Mouse (Mus musculus) gastrocnemius, adult 8-10 months (tissue): Measurements from ENCODE around the gene Cmip. TPM values are rescaled to one million over a fixed set of nuclear protein-coding genes. Genes with fewer than 3 reads are reported as not detected.

ENCODE experiments used
- DNase-seq, 2 experiments: peaks; one replicate each; pipeline ENCODE4 v3.0.0; 2022; ENCODE audit warnings: low spot score in 2 of 2
- total RNA-seq, 4 experiments: library from RNA; stranded (reverse); gene quantifications; 2 replicates each; pipeline ENCODE4 v1.2.4; 2022

The Cmip gene
- total RNA-seq, 4 experiments from 2014 or later = 3.8 to 7.3 (median 6.2) TPM

DNA sequence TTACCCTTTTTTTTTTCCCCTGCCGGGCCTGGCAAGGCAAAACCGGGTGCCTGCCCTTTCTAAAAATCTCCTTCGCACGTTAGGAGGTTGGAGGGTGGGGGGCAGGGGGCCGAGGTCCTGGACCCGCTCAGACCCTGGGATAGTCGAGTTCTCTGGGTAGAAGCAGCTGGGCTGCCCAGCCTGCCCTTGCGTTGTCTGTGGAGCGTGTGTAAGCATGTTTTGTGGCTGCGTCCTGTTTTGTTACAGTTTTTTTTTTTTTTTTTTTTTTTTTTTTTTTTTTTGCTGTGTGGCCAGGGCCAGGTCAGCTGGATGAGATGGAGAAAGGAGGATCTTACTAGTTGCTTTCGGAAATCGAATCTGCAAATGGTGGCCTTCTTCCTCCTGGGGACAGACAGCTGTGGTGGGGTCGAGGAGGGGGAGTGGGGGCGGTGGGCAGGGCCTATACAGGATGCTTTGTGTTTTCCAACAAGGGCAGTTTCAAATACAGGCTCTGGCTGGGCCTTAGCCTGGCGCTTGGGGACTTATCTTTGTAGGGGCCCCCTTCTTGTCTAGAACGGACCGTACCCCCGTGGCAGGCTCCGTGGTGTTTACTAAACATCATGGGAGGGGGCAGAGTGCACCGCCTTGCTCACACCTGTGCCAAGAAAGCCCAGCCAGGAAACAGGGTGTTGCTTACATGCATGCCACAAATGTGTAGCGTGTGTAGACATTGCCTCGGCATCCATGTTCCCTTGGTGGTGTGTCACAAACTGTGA is 1.1 kb downstream of the Cmip start:
- DNase-seq = no peak

DNA sequence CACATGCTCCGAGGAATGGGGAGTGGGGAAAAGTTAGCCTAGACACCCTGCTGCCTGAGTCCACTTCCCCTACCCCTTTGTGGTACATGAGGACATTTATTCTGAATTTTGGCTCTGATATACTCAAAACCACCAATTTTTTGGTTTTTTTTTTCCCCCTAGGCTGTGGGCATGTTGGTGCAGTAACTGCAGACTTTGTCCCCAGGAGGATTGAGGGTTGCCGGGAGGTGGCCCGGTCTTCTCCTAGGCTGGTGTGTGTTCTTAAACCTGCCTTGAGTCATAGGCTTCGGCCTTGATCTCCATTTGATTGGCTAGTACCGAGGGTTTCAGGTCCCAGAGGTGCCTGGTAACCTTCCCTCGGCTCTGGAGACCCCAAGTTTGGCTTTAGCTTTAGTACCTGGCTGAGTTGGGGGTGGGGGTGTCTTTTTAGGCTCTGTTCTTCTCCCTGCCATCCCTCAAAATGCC is 1.7 kb downstream of the Cmip start:
- DNase-seq = no peak

DNA sequence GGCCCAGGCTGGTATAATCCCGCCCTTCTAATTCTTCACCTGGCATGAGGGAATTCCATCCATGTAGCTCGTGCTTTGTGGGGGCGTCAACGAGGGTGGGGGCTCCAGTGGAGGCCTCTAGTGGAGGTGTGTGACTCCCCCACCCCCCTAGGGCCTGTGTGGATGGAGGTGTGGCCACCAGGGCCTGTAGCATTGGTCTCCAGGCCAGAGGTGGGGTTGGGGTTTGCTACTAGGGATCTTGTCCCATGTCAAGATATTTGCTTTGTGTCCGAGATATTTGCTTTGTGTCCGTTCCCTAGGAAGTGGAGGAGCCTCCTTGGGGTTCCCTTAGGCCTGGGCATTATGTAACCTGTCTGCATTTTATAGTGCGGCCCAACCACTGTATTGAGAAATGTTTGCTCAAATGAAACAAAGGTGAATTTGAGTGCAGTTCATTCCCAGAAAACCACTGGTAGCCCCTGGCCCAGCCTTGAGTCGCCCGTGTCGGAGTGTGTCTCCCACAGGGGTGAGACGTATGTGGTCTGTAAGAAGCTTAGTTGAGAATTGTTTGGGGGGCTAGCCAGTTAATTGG is 2.7 kb downstream of the Cmip start:
- DNase-seq = no peak

DNA sequence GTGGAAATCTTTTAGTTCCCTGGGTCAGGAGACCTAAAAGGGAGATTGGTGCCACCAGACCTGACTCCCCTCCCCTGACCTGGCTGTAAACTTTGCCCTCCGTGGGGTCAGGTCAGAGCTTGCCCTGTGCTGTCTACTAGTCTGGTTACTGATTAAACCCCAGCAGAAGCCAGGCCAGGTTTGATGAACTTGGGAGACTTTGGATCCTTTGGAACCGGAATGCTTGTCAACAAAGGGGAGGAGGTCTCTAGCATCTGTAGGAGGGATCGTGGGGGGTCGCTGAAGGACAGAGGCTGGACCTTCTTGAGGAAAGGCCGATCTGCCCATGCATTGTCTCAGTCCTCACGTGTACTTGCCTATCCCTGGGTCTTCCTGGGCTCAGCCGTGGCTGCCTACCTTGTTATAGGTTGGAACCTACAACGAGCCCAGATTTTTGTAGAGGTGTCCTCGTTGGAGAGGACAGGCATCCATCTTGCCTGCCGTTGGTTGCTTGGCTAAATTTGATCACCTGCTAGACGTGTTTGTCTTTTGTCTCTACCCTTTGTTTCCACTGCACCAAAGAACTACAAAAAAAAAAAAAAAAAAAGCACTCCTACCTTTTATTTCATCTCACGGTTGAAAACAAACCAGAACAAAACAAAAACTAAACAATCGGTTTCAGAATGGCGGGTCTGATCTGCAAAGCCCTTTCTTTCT is 3.5 kb downstream of the Cmip start:
- DNase-seq = no peak

DNA sequence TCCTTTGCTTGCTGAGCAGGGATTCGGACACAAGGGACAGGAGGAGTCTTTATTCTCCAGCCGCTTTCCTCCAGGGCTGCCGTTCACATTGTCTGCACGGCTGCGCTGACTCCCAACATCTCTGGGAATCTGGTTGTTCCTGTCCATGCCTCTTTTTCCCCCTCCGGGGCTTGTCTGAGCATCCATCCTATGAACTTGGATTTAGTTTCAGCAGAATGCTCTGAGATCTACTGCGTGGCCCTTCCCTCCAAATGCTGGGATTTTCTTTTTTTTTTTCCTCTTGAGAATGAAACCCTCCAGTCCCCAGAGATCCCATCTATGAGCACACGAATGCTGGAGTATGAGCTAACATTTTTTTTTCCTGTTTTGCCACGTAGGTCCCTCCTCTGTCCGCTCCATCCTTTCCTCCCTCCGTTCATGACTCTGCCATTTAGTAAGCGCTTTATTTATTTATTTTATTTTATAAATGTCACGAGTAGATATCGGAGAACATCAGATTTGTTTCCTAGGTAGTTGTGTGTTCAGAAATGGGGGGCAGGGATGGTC is 4.1 kb downstream of the Cmip start:
- no peak for DNase-seq

DNA sequence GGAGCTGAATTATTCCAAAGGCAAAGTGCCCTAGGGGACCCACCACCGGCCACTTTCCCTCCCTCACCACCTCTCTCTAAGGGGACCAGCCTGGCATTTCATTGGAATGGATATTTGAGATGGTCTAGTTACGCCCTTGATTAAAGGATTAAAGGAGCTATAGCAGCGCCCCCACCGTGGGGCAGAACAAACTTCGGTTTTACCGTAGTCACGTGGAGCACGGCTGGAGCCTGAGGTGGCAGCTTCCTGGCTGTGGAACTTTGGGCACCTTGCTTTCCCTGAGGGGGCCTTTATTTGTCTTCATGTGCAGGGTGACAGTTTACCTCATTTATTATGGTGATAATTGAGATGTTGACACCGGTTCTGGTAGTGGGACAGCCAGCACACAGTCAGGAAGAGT is 4.8 kb downstream of the Cmip start:
- no peak for DNase-seq

DNA sequence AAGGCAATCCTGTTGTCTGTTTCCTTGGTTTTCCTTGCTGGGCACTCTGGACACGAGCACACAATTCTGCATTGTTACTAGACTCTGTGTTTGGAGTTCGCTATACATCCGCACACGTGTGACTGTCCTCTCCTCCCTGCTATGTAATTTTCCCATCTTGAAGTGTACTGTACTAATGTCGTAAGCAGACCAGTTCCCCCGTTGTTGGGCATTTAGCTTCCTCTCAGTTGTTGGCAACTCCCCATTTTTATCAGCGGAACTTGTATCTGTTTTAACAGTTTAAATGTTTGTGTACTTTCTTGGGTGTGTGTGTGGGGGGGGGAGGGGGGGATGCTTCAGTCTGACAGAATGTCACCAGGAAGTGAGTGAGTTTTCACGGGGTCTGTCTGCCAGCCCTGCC is 5.8 kb downstream of the Cmip start:
- no peak for DNase-seq

DNA sequence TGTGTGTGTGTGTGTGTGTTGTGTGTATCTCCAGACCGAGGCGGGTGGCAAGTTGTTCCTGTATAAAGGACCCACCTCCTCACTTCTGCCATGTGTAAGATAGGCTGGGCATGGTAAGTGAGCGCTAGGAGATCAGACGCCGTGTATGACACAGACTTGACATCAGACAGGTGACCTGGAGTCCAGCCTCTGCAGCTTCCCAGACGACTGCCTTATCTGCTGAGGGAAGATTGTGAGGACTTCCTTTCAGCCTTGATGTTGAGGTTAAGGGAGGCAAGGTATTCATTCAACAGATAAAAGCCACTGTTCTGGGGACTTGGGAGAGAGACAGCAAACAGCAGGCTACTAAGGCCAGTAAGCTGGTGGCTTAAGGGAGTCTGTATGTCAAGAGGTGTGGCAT is 6.6 kb downstream of the Cmip start:
- DNase-seq = no peak

DNA sequence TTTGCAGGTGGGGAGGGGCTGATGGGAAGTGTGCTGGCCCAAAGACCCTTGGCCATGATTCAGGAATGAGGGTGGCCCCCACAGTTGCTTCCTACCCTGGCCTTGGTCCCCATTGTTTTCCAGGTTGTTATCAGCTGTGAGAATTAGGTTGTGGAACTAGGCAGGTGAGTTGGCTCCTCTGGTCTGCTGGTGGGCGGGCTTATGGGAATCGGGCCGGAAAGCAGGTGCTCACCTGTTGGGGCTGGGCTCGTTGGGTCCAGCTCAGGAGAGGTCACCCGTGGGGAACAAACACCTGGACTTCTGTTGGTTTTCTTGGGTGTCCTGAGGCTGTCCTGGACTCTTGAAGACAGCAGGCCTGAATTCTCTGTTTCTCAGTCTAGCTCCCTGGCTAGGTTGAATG is 8.2 kb downstream of the Cmip start:
- no peak for DNase-seq

DNA sequence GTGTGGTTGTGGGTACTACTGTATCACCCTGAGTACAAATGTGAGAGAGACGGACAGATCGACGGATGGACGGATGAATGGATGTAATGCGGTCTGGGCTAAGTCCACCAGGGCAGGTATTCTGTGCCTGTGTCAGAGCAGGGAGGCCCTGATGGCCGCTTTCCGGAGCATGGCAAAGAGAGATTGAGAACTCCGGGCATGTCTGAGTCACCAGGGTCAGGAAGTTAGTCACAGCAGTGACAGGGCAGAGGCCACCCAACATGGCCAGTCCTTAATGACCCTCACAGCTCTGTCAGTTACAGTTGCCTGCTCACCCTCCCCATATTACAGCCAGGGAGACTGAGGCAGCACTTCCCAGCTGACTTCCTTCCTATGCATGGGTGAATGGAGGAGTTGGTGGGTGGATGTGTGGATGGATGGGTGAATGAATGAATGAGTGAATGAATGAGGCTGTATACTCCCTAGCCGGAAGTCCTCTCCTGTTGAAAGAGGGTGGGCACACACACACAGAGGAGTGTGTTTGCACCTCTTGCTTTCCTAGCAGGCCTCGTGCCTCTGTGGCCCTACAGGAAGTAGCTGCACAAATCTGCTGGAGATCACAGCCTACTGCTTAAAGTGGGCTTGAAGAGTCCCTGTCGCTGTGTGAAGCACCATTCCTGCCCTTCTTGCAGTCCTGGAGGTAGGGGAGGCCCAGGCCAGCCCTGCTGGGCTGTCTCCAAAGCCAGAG is 10.7 kb downstream of the Cmip start:
- no peak for DNase-seq

DNA sequence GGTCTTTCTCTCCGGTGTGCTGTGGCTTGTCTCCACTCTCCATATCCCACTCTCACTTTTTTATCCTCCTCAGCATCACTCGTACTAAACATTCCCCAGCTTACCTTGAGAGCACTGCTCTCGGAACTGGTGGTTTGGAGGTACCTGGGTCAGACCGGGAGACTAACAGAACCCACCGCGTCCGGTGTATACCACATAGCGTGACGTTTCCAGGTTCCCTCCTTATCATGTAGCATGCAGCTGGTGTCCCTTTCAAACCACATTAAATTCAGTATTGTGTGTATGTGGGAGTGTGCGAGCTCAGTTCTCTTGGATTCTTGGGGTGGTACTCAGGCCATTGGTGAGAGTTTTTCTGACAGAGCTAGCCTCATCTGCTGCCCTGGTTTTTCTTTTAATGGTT is 21.4 kb downstream of the Cmip start:
- DNase-seq = no peak

DNA sequence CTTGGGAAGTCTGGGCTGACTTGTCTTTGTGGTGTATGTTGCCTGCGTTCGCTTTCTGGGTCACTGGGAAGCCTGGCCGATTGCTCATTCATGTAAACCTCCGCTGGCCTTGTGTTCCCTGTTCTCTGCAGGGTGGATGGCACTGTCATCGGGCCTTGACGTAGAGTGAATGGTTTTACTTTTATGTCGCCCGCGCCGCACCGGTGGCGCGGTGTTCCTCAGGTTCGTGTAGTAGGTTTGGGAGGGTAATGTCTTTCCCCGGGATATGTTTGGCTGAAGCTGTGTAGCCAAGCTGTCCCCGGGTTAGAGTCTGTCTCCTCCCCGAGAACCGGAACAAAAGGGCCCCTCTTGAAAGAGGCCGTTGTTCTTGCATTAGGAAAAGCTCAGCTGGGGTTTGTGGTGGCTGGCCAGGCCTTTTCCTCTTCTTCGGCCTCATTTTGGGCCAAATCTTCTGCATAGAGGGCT is 21.8 kb downstream of the Cmip start:
- DNase-seq = no peak

DNA sequence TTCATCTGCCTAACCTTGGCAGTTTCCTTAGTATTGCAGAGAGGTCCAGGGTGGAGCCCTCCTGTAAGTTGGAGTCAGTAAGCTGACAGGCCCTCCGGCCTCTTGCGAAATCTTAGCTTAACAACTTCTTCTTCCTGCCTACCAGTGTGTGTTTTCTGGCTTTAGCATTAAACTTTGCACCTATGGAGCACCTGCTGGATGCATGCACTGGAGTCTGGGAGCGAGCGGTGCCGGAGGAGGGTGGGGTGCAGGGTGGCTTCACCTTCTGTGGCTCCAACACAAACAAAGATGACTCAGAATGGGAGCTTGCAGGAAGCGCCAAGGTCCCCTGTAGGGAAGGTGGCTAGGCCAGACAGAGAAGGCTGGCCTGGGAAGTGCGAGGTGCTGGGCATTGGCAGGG is 23.6 kb downstream of the Cmip start:
- DNase-seq = no peak

DNA sequence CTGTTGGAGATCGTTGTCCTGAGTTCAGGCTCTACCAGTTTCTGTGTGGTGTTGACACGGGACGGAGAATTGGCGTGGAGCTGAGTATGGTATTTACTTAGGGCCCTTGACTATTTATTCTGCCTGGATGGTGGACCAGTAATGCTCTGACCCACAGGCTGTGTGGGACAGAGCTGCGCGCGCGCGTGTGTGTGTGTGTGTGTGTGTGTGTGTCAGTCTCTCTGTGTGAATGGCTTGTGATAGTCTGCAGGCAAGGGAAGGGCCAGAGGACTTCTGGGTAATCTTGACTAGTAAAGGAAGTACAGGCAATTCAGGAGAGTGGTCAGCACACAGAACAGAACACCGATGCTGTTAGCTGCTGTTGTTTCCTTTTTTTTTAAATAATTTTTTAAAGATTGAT is 24.8 kb downstream of the Cmip start:
- no peak for DNase-seq

DNA sequence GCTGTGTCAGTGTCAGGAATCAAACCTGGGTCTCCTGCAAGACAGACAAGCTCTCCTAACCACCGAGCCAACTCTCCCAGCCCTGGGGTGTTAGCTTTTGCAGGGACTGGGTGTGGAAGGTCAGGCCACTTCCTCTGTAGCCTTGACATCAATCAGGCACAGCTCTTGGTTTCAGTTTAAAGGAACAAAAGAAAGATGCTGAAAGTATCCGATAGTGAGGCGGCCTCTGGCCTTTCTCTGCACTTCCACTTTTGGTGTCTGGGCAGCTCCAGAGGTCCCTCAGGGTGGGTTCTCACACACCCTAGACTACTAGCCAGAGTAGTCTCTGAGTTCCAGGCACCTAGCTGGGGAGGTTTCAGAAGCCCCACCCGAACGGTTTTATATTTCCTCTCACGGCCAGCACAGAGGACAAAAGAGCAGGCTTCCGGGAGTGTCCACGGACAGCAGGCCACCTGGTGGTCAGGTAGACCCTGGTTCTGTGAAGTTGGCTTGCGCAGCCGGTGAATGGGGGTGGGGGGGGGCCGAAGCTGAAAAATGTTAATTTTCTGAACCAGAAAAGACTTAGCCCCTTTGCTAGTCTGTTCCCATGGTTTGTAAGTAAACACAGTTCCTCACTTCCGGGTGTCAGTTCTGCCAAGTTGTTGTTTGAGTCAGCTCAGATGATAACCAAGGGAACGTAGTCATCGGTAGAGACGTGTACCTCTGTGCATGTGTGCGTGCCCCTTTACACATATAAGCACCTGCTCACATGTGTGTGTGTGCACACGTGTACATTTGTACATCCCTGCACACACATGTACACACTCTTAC is 25.5 kb downstream of the Cmip start:
- DNase-seq = no peak

DNA sequence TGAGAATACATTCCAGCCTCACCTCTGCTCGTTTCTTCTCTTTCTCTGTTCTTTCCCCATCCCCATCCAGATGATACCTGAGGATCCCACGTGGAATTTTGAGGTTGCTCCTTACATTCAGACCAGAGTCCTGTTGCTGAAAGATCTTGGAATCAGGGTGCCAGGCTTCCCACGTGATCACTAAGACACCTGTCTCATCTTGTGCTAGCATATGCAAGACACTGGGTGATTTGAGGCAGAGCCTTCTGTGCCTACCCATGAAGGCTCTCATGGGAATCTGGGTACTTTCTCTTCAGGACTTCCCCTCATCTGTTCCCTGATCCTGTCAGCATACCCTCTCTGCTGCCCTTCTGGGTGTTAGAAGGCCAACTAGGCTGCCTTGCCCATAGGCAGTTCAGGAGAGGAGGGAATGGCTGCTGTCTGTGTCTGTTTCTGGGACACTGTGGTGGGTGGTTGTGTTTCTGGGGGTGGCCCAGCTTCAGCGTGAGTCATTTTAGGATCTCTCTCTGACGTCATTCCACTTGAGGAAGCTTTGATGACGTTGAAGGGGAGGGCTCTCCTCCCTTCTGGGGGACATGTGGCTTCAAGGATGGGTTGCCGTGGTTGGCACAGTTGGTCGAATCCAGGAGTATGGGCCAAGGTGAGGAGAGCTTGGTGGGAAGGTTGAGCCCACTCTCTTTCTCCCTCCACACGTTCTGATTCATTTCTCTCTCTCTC is 28.1 kb downstream of the Cmip start:
- DNase-seq = no peak

DNA sequence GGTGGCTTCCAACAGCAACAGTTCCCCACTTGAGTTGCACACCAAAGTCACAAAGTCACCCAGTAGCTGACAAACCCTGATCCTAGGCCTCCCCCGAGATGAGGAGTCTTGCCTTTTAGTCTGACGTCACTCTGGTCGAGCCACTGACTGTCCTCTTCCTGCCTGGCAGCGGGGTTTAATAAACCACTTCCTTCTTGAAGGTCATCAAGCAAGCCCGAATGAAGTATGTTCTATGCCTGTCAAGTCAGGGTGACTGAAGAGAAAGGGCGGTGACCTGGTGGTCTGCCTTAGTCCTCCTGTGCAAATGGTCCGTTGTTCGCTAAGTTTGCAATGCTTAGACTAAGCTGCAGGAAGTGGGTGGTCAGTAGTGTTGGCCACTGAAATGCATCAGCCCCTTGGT is 31.1 kb downstream of the Cmip start:
- no peak for DNase-seq

DNA sequence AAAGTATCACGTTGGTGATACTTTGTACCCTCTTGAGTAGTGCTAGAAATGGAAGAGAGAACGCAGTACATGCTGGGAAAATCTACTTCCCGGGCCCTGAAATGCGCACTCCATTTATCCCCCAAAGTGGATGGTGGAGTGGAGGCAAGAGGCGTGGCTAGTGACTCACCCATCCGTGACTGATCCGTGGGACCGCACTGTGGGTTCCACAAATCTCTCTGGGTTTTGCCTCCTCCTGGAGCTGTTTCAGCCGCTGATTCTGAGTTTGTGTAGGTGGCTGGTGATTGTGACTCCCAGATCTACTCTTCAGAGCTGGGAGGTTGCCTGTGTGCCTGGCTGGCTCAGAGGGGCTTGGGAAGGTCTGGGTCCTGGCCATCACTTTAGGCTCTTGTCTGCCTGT is 32.2 kb downstream of the Cmip start:
- no peak for DNase-seq

DNA sequence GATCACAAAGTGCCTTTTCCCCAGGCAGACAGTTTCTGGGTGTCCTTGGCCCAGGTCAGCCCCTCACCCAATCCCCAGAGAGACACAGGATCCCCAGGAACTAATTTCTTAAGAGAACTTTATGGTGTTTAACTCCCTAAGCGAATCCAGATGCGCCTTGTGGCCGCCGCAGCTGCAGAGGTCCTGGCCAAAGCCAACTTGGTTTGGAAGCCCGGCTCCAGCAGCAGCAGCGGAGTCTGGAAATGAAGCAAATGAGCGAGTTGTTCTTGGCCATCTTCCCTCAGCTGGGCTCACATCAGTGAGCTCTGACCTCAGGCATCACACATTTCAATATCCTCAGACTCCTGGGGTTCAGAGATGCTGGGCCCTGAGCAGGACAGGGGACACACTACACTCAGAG is 33.6 kb downstream of the Cmip start:
- peak; percentile 57 to 70 for DNase-seq

DNA sequence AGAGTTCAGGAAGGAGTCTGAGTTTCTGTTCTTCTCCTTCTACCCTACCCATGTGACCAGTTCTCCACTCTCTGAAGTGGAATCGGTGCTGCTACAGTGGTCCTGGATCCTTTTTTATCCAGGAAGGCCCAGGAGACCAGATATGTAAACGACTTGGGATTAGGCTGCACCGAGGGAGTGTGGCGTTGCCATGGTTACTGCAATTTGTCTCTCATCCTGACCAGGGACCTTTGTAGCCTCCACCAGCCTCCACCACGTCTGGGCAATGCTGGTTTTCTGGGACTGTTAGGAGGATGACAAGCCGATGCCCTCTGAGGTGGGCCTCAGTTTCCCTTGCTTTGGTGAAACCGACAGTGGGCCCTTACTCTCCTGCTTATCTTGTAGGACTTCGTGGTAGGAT is 35.4 kb downstream of the Cmip start:
- no peak for DNase-seq
